Mouse (Mus musculus) megakaryocyte, embryonic 14.5 days (primary cell): ENCODE measurements around the gene Bri3.

ENCODE experiments used
- FLI1 ChIP-seq: IDR thresholded peaks from 2 replicates; pipeline ENCODE4 v1.6.1; 2012; ENCODE audit warnings: low read length, inconsistent platforms, mixed read lengths
- GATA1 ChIP-seq: IDR thresholded peaks from 3 replicates; pipeline ENCODE4 v1.6.1; 2012; ENCODE audit warnings: mixed read lengths, low read length, inconsistent platforms, borderline replicate concordance

- TF ChIP-seq GATA1, result no peak
- no peak for TF ChIP-seq FLI1
Measured at GRCm38 (mm10) chr5:144289769-144290440, 45.7 kb downstream of the Bri3 start.
